Mouse (Mus musculus) midbrain, embryonic 12.5 days (tissue): ENCODE results near the gene Retreg1. TPM values are rescaled to one million over a fixed set of nuclear protein-coding genes. Genes with fewer than 3 reads are reported as not detected.

Experiments
- ATAC-seq: fragments of 200-750 bp; cut with Nextera tagmentation; 2 replicates; pipeline ENCODE4 v1.8.0; 2017; ENCODE audit warnings: low read depth, moderate TSS enrichment, moderate library complexity; ENCODE audit not compliant: low FRiP score
- H3K27ac ChIP-seq: fragments of 300-500 bp; sonication (generic); replicated peaks from 2 replicates; pipeline ENCODE4 v1.5.1; 2016; ENCODE audit warnings: mild to moderate bottlenecking
- H3K27me3 ChIP-seq: fragments of 300-500 bp; sonication (generic); 2 replicates; pipeline ENCODE4 v1.6.1; 2016; ENCODE audit warnings: mild to moderate bottlenecking
- H3K36me3 ChIP-seq: fragments of 300-500 bp; sonication (generic); 2 replicates; pipeline ENCODE4 v1.6.1; 2016
- H3K4me1 ChIP-seq: fragments of 300-500 bp; sonication (generic); 2 replicates; pipeline ENCODE4 v1.6.1; 2016
- H3K4me2 ChIP-seq: fragments of 300-500 bp; sonication (generic); replicated peaks from 2 replicates; pipeline ENCODE4 v1.6.1; 2016; ENCODE audit warnings: mild to moderate bottlenecking, moderate library complexity
- H3K4me3 ChIP-seq: fragments of 300-500 bp; sonication (generic); 2 replicates; pipeline ENCODE4 v1.5.1; 2016; ENCODE audit warnings: mild to moderate bottlenecking
- H3K9ac ChIP-seq: fragments of 300-500 bp; sonication (generic); replicated peaks from 2 replicates; pipeline ENCODE4 v1.6.1; 2016; ENCODE audit warnings: mild to moderate bottlenecking, moderate library complexity
- H3K9me3 ChIP-seq: fragments of 300-500 bp; sonication (generic); 2 replicates; pipeline ENCODE4 v1.6.1; 2016; ENCODE audit warnings: mild to moderate bottlenecking
- WGBS: fragments of 180-500 bp; shearing (Covaris S2); methylation state at CpG from one replicate; pipeline ENCODE4 v1.1.7; 2016; 5-methylcytosine and 5-hydroxymethylcytosine counted together
- polyA plus RNA-seq: library from polyadenylated mRNA; unstranded; fragments of >200 nt; fragmentation: Nextera tagmentation; extraction: Ambion mirVana; gene quantifications from 2 replicates; pipeline ENCODE4 v1.2.1, GENCODE M21; 2016

Gene Retreg1
- polyA plus RNA-seq, 1 experiment from 2014 or later, result 4.4 TPM

DNA sequence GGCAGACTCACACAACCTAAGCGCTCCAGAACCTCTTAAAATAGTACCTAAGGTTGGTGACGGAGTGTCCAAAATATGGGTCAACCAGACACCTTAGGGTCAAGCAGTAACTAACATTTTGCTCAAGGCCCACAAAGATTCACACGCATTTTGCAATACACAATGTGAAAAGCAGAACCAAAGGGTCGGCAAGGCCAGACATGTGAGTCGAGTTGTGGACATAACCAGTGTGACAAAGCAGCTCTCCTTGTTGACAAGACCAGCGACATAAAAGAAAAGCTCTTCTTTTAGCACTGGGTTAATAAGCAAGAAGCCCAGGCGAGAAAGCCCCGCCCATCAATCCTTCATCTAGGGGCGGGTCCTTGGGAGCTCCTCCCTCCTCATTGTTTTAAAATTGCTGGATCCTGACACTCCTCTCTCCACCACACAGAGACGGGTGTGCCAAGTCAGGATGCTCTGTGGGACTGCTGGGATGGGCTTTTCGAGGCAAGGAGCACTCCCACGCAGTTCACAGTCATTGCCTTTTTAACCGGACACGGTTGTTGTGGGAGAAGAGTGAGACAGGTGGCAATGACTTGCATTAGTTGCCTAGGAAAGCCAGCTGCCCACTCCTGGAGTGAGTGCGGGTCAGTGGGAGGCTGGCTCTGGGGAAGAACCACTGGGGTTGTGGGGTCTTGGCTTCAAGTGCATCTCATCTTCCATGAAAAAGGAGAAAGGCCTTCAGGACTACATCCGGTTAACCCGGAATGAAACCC, 7.9 kb upstream of the Retreg1 start:
- Histone ChIP-seq H3K9me3 (no peaks in the 10 kb centered on the region), H3K4me3 (no peak overlapping the region), H3K4me1 (no peaks in the 10 kb centered on the region), H3K9ac (no peak overlapping the region), H3K27ac (no peak overlapping the region), H3K36me3 (no peaks in the 10 kb centered on the region), H3K4me2 (no peak overlapping the region), H3K27me3 (no peaks in the 10 kb centered on the region)
- no peak for ATAC-seq
- 85% methylated on average over 17 of the region's 17 CpGs for WGBS

DNA sequence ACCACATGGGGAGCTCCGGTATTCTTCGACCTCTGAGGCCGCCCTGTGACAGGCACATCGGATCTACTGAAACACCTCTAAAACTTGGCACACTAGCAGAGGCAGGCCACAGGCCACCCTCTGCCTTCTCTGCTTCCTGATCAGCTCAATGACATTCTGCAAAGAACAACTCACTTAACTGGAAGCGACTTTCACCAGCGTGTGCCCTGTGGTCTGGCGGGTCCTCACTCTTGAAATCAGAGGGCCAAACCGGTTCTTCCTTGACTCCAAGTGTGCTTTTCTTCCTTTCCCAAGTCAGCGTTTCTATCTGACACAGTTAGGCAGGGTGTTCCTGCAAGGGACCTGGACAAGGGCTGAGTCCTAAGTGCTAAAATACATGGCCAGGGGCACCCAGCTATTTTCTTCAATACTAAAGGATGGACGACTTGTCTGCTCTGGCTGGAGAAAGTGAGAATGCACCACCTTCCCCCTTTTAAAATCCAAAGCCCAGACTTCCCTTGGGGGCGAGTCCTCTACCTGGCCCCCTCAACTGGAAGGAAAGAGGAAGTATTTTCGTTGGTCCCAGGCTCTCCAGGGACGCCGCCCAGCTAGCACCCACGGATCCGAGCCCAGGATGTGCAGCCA, 406 bp upstream of the Retreg1 start:
- peaks cover 8% of the 10 kb centered on the region for H3K4me1 ChIP-seq
- H3K4me2 ChIP-seq, result peak overlapping the region; percentile 98
- H3K9me3 ChIP-seq, result no peaks in the 10 kb centered on the region; the same call in 1 of the 2 replicates
- peak overlapping the region; percentile 77 for H3K4me3 ChIP-seq
- peak overlapping the region; percentile 79 for H3K9ac ChIP-seq
- no peaks in the 10 kb centered on the region for H3K36me3 ChIP-seq
- peak; percentile 11; the same call in 1 of the 2 replicates for ATAC-seq
- 13% methylated on average over 16 of the region's 16 CpGs for WGBS
- no peak overlapping the region for H3K27ac ChIP-seq
- H3K27me3 ChIP-seq, result peaks cover 29% of the 10 kb centered on the region

DNA sequence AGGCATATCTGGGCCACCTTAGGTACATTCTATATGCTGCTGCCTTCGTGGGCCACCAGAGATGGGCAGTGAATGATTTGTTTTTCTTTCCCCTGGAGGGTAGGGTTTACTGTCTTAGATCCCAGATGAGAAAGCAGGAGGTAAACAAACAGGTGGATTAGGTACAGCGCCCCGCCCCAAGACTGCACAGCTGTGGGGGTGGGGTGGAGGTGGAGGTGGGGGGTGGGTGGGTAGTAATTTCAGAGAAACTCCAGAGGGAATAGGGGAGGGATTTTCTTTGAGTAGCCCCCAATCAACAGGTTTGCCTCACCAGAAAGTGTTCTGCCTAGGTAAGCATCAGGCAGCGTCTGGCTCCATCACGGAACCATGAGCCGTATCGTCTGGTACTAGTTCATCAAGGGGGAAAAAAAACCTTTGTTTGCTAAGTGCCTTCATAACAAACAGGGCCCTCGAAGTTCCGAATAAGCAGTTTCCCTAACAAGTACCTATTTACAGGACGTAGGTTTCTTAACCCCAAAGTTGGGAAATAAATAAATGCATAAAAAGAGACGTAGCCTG, 1.1 kb downstream of the Retreg1 start:
- Histone ChIP-seq H3K9ac (peak overlapping the region; percentile 79; the same call in 1 of the 2 replicates), H3K27me3 (peaks cover 29% of the 10 kb centered on the region), H3K36me3 (no peaks in the 10 kb centered on the region), H3K27ac (no peak overlapping the region), H3K9me3 (no peaks in the 10 kb centered on the region; the same call in 1 of the 2 replicates), H3K4me2 (peak overlapping the region; percentile 98), H3K4me1 (peaks cover 8% of the 10 kb centered on the region), H3K4me3 (peak overlapping the region; percentile 77)
- 12% methylated on average over 11 of the region's 11 CpGs for WGBS
- peak; percentile 7; the same call in 1 of the 2 replicates for ATAC-seq

DNA sequence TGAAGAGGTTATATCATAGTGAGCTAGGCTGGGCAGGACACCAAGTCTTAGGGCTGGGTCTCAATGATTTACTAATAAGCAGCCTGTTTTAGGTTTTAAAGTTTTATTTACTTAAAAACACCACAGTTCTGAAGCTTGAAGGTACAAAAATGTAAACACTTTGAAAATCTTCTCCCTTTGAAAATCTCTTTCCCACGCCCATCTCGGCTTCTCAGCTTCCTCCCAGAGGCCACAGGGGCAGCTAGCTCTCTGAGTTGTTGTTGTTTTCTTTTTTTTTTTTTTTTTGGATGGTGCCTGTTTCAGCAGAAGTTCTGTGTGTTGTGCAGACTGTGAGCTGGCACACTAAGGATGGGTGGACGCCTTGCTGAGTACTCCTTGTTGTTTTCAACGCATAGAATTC, 1.8 kb downstream of the Retreg1 start:
- H3K4me1 ChIP-seq, result peaks cover 8% of the 10 kb centered on the region
- ATAC-seq, result no peak
- no peak overlapping the region for H3K4me2 ChIP-seq
- 66% methylated on average over 4 of the region's 4 CpGs for WGBS
- H3K9me3 ChIP-seq, result no peaks in the 10 kb centered on the region; the same call in 1 of the 2 replicates
- no peak overlapping the region for H3K9ac ChIP-seq
- no peaks in the 10 kb centered on the region for H3K36me3 ChIP-seq
- H3K4me3 ChIP-seq, result no peak overlapping the region
- H3K27me3 ChIP-seq, result peaks cover 29% of the 10 kb centered on the region
- no peak overlapping the region for H3K27ac ChIP-seq

DNA sequence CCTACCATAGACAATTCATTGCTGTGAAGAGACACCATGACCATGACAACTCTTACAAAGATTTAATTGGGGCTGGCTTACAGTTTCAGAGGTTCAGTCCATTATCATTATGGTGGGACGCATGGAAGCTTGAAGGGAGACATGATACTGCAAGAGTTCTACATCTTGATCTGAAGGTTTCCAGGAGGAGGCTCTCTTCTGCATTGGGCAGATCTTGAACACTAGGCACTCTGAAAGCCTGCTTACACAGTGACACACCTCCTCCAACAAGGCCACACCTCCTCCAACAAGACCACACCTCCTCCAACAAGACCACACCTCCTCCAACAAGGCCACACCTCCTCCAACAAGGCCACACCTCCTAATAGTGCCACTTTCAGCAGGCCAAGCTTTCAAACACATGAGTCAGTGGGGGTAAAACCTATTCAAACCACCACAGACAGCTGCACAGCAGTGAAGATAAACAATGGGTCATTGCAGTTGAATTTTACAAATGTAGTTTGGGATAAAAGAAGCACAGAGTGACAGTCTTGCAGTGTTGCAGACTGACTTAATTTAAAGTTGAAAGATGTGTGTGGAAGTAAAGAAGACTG, 4.7 kb downstream of the Retreg1 start:
- Histone ChIP-seq H3K27ac (no peak overlapping the region), H3K9ac (no peak overlapping the region), H3K9me3 (no peaks in the 10 kb centered on the region; the same call in 1 of the 2 replicates), H3K27me3 (peaks cover 14% of the 10 kb centered on the region), H3K4me3 (no peak overlapping the region), H3K4me1 (peaks cover 8% of the 10 kb centered on the region), H3K36me3 (no peaks in the 10 kb centered on the region), H3K4me2 (no peak overlapping the region)
- no peak for ATAC-seq
- WGBS, result 96% methylated on average over 1 of the region's 1 CpGs

DNA sequence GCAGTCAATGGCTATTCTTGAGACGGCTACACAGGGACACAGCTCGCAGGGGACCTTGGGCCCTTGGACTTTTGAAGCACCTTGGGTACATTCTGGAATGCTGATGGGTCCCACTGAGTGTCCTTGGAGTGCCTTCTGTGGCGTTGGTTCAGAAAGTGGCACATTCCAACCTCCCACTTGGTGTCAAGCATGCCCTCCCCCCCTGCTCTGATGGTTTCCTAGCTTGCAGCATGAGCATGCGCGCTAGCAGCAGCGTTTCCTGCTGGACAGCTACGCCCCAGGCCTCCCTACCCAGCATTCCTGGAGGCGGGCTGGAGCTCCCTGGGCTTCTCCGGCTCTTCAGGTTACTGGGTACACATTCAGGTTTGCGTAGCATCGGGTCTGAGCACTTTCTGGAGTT, 7.6 kb downstream of the Retreg1 start:
- H3K4me3 ChIP-seq, result no peak overlapping the region
- no peaks in the 10 kb centered on the region; the same call in 1 of the 2 replicates for H3K9me3 ChIP-seq
- no peak overlapping the region for H3K27ac ChIP-seq
- no peak overlapping the region for H3K9ac ChIP-seq
- ATAC-seq, result no peak
- no peaks in the 10 kb centered on the region for H3K4me1 ChIP-seq
- WGBS, result 76% methylated on average over 11 of the region's 11 CpGs
- H3K27me3 ChIP-seq, result no peaks in the 10 kb centered on the region
- H3K4me2 ChIP-seq, result no peak overlapping the region
- H3K36me3 ChIP-seq, result no peaks in the 10 kb centered on the region

DNA sequence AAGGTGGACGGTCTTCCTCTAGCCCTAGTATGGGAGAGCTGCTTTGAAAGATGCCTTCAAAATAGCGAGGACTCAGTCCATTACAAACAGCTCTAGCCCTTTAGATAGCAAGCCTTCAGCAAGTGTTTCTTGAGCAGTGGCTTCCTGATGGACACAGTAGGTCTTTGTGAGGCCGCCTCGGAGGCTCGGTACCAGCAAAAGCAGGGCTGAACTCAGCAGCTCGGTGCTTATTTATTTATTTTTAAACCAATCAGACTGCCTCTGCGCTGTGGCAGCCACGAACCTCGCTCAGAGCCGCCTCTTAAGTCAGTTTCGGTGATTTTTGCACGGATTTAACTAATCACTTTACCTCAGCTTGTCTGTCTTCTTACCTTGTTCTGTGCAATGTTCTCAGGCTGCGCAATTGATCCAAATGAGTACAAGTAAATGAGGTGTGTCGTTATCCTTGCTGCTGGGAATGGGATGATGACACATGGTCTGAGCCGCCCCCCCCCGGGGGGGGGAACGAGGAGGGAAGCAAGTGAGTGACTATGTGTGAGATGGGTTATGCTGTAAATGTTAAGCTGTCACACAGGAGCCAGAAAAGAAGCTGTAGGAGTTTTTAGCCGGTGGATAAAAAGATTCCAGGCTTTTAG, 11.4 kb downstream of the Retreg1 start:
- no peak overlapping the region for H3K4me2 ChIP-seq
- no peak overlapping the region for H3K4me3 ChIP-seq
- no peak overlapping the region for H3K27ac ChIP-seq
- no peak overlapping the region for H3K9ac ChIP-seq
- no peaks in the 10 kb centered on the region for H3K36me3 ChIP-seq
- ATAC-seq, result no peak
- H3K27me3 ChIP-seq, result no peaks in the 10 kb centered on the region
- WGBS, result 68% methylated on average over 18 of the region's 18 CpGs
- no peaks in the 10 kb centered on the region for H3K9me3 ChIP-seq
- H3K4me1 ChIP-seq, result no peaks in the 10 kb centered on the region

DNA sequence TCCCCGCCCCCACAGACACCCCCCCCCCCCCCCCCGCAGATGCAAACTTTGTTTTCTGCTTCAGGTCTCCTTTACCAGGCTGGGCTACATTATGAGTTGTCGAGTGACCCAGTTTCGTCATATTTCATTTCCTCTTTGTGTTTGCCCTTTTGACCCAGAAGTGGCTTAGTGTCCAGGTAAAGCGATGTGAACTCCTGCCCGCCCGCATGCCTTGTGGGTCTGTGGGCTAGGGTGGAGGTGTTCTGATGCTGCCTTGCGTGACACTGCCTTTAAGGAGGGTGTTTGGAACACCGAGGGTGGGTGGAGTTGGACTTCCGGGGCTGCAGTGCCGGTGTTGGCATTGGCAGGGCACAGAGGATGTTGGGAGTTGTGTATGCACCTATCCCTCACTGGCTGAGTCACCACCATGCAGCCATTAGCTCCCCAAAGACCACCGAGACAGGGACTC, 15.7 kb downstream of the Retreg1 start:
- no peaks in the 10 kb centered on the region for H3K9me3 ChIP-seq
- no peaks in the 10 kb centered on the region for H3K4me1 ChIP-seq
- no peak overlapping the region for H3K9ac ChIP-seq
- no peak overlapping the region for H3K4me3 ChIP-seq
- 77% methylated on average over 11 of the region's 12 CpGs for WGBS
- no peak overlapping the region for H3K27ac ChIP-seq
- ATAC-seq, result no peak
- no peaks in the 10 kb centered on the region for H3K36me3 ChIP-seq
- no peak overlapping the region for H3K4me2 ChIP-seq
- H3K27me3 ChIP-seq, result no peaks in the 10 kb centered on the region

DNA sequence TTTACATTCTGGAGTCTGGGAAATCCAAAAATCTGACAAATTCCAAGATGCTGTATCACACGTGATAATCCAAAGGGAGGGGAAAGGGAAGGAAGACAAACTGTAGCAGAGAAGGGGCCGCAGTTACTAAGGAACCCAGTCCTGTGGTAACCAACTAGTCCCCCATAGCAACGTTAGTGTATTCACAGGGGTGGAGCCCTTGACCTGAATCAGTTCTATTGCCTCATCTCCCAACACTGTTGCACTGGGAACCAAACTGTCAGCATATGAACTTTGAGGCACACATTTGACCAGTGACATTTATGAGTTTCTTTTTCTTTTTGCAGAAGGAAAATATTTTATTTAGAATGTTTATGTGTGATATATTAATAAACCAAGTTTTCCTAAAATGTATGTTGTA, 16.5 kb downstream of the Retreg1 start:
- ATAC-seq, result no peak
- no peaks in the 10 kb centered on the region for H3K4me1 ChIP-seq
- no peak overlapping the region for H3K4me2 ChIP-seq
- no peak overlapping the region for H3K4me3 ChIP-seq
- WGBS, result 59% methylated on average over 3 of the region's 3 CpGs
- H3K9me3 ChIP-seq, result no peaks in the 10 kb centered on the region
- no peaks in the 10 kb centered on the region for H3K36me3 ChIP-seq
- H3K27me3 ChIP-seq, result no peaks in the 10 kb centered on the region
- H3K27ac ChIP-seq, result no peak overlapping the region
- H3K9ac ChIP-seq, result no peak overlapping the region

DNA sequence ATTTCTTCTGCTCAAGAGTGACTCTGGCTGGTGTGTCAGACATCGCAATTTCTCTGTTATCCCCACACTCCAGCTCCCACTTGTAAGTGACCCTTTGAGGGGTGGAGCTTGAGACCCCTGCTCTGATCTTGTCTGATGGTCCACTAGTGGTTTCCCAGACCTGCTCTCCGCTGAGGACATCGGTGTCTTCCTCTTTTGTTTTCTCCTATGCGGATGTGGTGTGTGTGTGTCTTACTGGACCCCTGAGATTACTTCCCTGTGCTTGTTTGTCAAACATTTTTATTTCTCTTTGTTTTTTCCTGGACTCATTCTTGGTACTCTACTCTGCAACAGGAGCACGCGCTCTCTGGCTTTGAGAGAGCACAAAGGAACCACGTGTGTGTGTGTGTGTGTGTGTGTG, 18.9 kb downstream of the Retreg1 start:
- no peaks in the 10 kb centered on the region for H3K27me3 ChIP-seq
- no peak overlapping the region for H3K27ac ChIP-seq
- no peak overlapping the region for H3K9ac ChIP-seq
- H3K9me3 ChIP-seq, result no peaks in the 10 kb centered on the region
- no peak overlapping the region for H3K4me2 ChIP-seq
- no peak overlapping the region for H3K4me3 ChIP-seq
- no peaks in the 10 kb centered on the region for H3K4me1 ChIP-seq
- WGBS, result 84% methylated on average over 7 of the region's 7 CpGs
- ATAC-seq, result no peak
- no peaks in the 10 kb centered on the region for H3K36me3 ChIP-seq

DNA sequence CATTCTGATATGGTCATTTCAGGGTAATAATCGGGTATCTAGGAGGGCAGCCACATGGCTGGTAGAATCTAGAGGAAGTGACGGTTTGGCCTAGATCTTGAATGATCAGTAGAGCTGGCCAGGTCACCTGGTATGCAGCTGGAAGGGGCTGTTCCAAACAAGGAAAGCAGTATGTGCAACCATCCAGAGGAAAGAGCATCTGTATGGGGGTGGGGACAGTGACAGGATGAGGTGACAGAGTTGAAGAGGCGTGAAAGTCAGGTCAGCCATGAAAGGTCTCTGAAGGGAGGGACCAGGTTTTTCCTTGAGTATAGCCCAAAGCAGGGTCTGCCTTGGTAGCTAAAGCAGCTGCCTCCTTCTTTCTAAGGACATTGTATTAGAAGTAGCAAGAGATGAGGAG, 22.6 kb downstream of the Retreg1 start:
- Histone ChIP-seq H3K4me1 (no peaks in the 10 kb centered on the region), H3K9ac (no peak overlapping the region), H3K4me3 (no peak overlapping the region), H3K36me3 (no peaks in the 10 kb centered on the region), H3K27ac (no peak overlapping the region), H3K27me3 (no peaks in the 10 kb centered on the region), H3K9me3 (no peaks in the 10 kb centered on the region), H3K4me2 (no peak overlapping the region)
- WGBS, result 90% methylated on average over 3 of the region's 3 CpGs
- ATAC-seq, result no peak
